Mouse (Mus musculus): ENCODE measurements around the gene Runx1.

Gene Runx1

GRCm38 (mm10) chr16:92656750-92657149 lies 169.2 kb downstream of the Runx1 start:
- DNase-seq (ENCODE audit: low read depth, low spot score), result no peak

DNA sequence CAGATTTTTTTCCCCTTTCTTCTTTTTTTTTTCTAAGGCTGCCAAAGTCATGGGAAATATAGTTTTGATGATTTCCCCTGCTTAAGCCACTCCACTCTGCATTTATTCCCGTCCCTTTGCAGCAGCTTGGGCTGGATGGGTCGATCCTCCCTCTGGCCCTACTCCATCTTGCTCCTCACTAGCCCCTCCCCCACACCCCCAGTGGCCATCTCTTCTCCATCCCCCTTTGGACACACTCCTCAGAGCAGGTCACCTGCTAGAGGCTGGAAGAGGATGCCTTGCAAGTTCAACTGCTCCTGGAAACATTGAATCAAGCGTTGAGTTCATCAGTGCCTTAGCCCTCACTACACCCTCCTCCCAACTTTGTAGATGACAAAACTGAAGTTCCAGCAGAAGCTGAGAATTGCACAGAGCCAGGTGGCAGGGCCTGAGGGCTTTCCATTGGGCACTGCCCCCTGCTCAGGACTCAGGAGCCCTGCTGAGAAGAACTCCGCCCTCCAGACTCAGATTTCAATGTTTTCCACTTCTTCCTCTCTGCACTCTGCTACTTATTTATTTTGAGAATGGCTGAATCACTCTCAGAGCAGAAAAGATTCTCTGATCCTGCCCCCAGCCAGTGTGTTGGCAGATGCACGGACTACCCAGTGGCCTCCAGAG lies 171.5 kb downstream of the Runx1 start:
- no peak for DNase-seq (ENCODE audit: low read depth, low spot score)

- peak; percentile 21 for DNase-seq (ENCODE audit: low read depth, low spot score)
Observed at GRCm38 (mm10) chr16:92653816-92654215, 172.1 kb downstream of the Runx1 start.

DNA sequence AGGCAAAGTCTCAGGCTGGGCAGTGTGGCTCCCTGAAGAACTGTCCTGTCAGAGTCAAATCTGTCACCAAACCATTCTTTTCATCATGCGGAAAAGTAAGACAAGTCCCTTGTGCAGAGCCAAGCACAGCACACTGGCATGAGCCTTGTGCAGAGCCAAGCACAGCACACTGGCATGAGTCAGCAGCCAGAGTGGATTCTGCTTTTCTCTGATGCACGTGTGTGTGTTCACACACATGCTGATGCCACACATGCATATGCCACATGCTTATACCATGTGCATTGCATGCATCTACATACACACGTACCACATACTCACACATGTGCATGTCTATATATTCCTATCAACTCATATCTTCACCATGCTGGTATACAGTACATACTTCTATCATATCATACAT lies 174.7 kb downstream of the Runx1 start:
- DNase-seq (ENCODE audit: low read depth, low spot score), result no peak

- DNase-seq (ENCODE audit: low read depth, low spot score), result no peak
Observed at GRCm38 (mm10) chr16:92646153-92646552, 179.8 kb downstream of the Runx1 start.

DNA sequence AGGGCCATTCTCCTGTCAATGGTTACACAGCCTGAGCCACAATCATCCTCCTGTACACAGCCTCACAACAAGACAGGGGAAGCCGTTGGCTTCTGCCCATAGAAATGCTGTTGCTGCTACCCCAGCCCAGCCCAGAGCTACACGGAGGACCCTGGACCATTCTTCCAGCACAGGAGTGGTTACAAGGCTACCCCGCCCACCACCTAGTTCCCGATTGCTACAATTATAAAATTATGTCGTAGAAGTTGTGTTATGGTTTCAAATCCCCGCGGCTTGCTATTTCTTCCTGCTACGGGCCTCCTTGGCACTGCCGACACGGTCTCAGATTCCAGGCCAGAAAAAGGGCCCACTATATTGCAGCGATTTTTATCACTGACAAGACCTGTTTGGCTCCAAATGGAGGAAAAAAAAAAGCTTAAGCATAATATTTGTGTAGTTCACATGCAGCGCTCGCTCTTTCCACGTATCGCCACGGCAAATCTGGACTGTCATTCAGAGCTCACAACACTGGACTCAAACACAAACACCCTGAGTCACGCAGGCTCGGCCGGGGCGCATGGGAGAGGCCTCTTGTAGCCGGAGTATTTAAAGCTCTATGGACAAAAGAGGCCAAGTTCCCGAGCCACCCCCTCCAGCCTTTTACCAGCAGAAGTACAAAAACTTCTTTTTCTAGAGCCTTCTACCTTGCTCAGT lies 180.4 kb downstream of the Runx1 start:
- DNase-seq (ENCODE audit: low read depth, low spot score), result no peak

DNA sequence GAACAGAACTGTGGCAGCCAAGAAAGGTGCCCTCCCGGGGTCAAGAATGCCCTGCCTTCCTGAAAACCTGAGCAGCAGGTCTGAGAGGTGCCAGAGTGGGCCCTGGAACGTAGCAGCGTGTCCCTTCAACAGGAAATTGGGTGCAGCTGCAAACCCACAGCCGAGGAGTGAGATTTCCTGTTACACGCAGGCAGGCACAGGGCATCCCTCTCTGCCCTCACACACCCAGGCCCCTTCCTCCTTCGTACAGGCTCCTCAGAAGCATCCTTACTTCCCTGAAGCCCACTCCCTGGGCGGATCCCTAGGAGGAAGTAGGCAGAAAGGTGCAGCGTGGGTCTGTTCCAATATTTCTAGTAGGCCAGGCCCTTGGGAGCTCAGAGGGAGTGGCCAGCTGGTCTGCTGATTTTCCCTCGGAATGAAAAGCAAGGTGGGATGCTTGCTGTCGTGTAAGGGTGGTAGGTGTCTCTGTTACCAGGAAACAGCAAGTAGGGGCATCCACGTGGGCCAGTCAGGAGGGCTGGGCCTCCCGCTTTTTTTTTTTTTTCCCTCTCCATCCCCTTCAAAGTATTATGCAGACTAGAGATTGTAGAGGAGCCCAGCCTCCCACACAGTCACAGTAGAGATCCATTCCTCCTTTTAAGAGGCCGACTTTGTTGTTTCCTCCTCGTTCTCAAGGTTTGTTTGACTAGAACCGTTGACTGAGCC lies 181.1 kb downstream of the Runx1 start:
- no peak for DNase-seq (ENCODE audit: low read depth, low spot score)

DNA sequence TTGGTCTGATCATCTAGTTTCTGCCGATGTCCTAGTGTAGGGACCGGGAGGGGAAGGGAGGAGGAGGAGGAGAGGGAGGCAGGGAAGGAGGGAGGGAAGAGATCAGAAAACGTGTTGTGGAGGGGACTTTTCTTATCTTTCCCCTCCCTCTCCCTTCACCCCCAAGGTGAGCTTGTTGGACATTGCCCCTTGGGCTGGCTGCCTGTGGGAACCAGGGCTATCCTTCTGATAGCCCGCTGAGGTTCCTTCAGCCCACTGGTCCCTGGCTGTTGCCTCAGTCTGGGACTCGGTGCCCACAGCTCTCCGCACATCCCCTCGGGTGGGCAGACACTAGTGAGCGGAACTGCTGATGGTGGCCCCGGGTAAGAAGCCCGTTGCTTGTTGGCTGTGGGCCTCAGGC lies 181.6 kb downstream of the Runx1 start:
- no peak for DNase-seq (ENCODE audit: low read depth, low spot score)

DNA sequence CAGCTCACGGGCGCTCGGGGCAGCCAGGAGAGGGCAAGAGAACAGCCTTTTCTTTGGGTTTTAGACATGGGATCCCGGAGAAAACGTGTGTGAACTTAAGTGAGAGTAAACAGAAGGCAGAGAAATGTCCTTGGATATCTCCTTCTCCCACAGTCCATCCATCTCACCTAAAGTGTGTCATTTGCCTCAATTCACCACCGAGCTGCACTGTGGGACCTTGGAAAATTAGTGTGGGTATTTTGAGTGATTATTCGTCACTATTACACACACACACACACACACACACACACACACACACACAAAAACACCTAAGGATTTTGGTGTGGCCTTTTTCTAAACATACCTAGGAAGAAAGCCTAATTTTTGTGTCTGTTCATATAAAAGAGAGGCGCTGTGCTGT lies 183.7 kb downstream of the Runx1 start:
- no peak for DNase-seq (ENCODE audit: low read depth, low spot score)

GRCm38 (mm10) chr16:92641053-92641452 lies 184.9 kb downstream of the Runx1 start:
- DNase-seq (ENCODE audit: low read depth, low spot score), result no peak

DNA sequence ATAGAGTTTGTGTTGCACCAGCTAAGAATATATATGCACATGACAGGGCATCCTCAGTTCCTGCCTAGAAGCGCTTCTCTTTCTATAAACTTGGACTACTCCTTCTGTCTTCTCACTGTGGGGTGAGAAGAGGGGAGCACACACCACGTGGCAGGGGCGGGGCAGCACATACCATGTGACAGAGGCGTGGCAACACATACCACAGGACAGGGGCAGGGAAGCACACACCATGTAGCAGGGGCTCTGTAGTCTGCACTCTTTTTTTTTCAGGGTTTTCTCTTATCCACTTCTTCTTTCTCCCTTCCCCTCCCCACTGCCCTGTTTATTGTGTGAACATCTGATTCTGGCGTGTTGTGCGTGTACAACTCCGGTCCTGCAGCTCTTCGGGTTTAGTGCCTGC lies 186.9 kb downstream of the Runx1 start:
- DNase-seq (ENCODE audit: low read depth, low spot score), result no peak

- no peak for DNase-seq (ENCODE audit: low read depth, low spot score)
Observed at GRCm38 (mm10) chr16:92637033-92637432, 188.9 kb downstream of the Runx1 start.

GRCm38 (mm10) chr16:92632115-92632763 lies 193.7 kb downstream of the Runx1 start:
- no peak for DNase-seq (ENCODE audit: low read depth, low spot score)

DNA sequence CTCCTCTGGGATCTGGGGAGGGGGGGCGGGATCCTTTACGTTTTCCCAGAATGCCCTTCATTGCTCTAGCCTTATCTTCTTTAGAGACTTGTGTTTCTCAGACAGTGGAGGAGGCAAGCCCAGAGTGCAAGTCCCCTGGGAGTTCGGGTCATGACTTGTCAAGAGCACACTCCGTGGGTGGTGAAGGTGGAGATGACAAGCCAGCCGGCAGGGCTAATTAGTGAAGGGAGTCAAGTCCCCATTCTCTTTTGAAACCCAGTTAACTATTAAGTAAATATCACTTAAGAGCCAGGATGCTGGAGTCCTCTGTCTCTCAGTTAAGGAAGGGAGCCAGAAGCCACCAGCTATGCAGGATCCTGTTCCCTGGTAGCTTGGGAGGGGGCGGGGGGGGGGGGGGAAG lies 194.3 kb downstream of the Runx1 start:
- DNase-seq (ENCODE audit: low read depth, low spot score), result no peak

GRCm38 (mm10) chr16:92630950-92631349 lies 195.0 kb downstream of the Runx1 start:
- no peak for DNase-seq (ENCODE audit: low read depth, low spot score)

DNA sequence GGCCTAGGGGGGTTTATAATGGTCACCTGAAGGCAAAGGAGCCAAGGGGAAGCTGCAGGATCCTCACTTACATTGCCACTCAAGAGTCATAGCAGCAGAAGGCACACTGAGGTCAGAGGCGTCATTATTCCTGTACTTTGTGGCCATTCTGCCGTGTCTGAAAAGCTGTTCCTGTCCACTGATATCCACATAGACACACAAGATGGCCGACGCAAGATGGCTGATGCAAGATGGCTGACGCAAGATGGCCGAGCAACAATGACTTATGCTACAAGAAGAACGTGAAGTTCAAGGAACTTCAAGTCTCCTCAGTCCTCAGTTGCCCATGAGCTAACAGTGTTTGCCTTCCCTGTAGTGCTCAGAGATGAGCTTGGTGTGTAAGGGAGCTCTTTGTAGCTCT lies 196.1 kb downstream of the Runx1 start:
- DNase-seq (ENCODE audit: low read depth, low spot score), result no peak

- DNase-seq (ENCODE audit: low read depth, low spot score), result peak; percentile 73
Observed at GRCm38 (mm10) chr16:92627262-92627661, 198.7 kb downstream of the Runx1 start.

DNA sequence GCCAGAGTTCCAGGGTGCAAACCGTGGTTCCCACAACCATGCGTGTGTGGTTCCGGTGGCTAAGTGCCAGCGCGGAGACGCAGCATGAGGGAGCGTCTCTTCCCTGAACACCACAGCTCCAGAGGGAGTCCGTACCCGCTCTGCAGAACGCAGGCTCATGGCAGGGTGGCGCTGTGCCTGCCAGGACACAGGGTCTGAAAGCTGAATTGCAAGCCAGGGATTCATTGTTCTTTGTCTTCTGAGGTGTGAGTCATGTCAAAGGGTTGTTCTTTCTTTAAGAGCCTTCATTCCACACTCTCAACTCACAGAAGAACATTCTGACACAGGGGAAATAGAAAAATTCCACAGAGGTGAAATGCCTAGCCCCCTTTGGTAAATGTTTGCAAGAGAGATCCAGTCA lies 202.0 kb downstream of the Runx1 start:
- DNase-seq (ENCODE audit: low read depth, low spot score), result no peak

- DNase-seq (ENCODE audit: low read depth, low spot score), result no peak
Observed at GRCm38 (mm10) chr16:92621859-92622258, 204.1 kb downstream of the Runx1 start.

DNA sequence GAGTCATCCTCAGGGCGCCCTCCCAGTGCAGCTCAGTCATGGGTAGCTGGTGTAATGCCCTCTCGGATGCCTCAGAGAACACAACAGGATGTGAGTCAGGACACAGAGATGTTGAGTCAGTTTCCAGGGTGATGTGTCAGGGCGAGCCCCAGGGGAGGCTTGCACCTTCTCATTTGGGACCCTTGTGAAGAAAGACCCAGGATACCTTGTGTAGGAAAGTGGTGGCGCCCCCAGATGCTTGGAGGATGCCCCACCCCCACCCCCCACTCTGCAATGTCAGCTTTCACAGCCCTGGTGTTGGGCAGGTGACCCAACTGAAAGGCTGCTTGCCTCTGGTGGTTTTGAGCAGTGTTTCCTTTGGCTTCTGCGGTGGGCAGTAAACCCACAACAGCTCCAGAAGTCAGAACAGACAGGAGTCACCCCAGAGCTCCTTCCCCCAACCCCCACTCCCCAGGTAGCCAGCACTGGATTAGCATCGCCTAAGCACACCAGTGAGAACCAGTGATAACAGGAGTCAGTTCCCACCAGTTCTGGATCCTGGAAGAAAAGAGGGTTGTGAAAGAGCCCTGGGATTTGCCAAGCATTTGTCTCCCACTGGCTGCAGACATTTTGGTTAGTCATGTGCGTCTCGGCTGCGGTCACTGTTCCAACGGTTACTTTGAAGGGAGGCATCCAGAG lies 205.0 kb downstream of the Runx1 start:
- no peak for DNase-seq (ENCODE audit: low read depth, low spot score)

DNA sequence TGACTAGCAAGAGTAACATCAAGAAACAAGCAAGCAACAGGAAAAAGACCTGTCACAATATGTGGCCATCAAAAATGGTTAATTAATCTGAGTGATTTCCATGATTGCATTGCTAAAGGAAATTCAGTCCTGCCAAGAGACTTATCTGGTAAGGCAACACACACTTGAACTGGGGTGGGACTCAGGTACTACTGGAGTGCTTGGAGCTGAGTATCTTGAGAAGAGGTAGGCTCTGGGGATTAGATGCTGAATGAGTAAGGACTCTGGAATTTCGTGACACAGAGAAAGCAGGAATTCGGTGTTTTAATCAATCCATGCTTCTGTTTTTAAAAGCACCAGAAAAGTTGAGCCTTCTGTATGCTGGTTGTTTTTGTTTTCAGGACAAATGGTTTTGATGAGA lies 209.1 kb downstream of the Runx1 start:
- no peak for DNase-seq (ENCODE audit: low read depth, low spot score)
